Mouse (Mus musculus) neural tube, embryonic 12.5 days (tissue): ENCODE measurements around the gene Dlgap4. TPM values are rescaled to one million over a fixed set of nuclear protein-coding genes. Genes with fewer than 3 reads are reported as not detected.
A peak's percentile ranks its signal among the peaks of the same experiment; 100 is the strongest.

Experiments
- ATAC-seq: fragments of 200-750 bp; cut with Nextera tagmentation; 2 replicates; pipeline ENCODE4 v1.8.0; 2017; ENCODE audit warnings: low read depth, mild to moderate bottlenecking, moderate TSS enrichment, moderate library complexity; ENCODE audit not compliant: low FRiP score
- H3K27ac ChIP-seq: fragments of 300-500 bp; sonication (generic); 2 replicates; pipeline ENCODE4 v1.5.1; 2016
- H3K27me3 ChIP-seq: fragments of 300-500 bp; sonication (generic); replicated peaks from 2 replicates; pipeline ENCODE4 v1.6.1; 2016; ENCODE audit warnings: mild to moderate bottlenecking
- H3K36me3 ChIP-seq: fragments of 300-500 bp; sonication (generic); 2 replicates; pipeline ENCODE4 v1.6.1; 2016; ENCODE audit warnings: mild to moderate bottlenecking
- H3K4me1 ChIP-seq: fragments of 300-500 bp; sonication (generic); 2 replicates; pipeline ENCODE4 v1.6.1; 2016
- H3K4me2 ChIP-seq: fragments of 300-500 bp; sonication (generic); replicated peaks from 2 replicates; pipeline ENCODE4 v1.6.1; 2016; ENCODE audit warnings: mild to moderate bottlenecking
- H3K4me3 ChIP-seq: fragments of 300-500 bp; sonication (generic); 2 replicates; pipeline ENCODE4 v1.5.1; 2016
- H3K9ac ChIP-seq: fragments of 300-500 bp; sonication (generic); 2 replicates; pipeline ENCODE4 v1.6.1; 2016; ENCODE audit warnings: mild to moderate bottlenecking
- H3K9me3 ChIP-seq: fragments of 300-500 bp; sonication (generic); 2 replicates; pipeline ENCODE4 v1.6.1; 2016; ENCODE audit warnings: mild to moderate bottlenecking
- WGBS: fragments of 180-500 bp; shearing (Covaris S2); methylation state at CpG from one replicate; pipeline ENCODE4 v1.1.7; 2016; 5-methylcytosine and 5-hydroxymethylcytosine counted together
- polyA plus RNA-seq: library from polyadenylated mRNA; unstranded; fragments of >200 nt; fragmentation: Nextera tagmentation; extraction: Ambion mirVana; gene quantifications from 2 replicates; pipeline ENCODE4 v1.2.1, GENCODE M21; 2016

Gene Dlgap4
- polyA plus RNA-seq, 1 experiment from 2014 or later = 197 TPM

- peak within 1 kb of the TSS; percentile 31 for H3K4me3 ChIP-seq
- H3K4me1 ChIP-seq = peaks cover 24% of the 10 kb centered on the region
- H3K36me3 ChIP-seq = no peaks in the 10 kb centered on the region
- peak within 1 kb of the TSS; percentile 63 for H3K9ac ChIP-seq
- 0 out of 2 replicates have a peak within 1 kb of the TSS, but pooled peaks have one; percentile 15 for H3K27ac ChIP-seq
- 2% methylated on average over 28 of the region's 28 CpGs for WGBS
- peak within 1 kb of the TSS; percentile 80 for H3K4me2 ChIP-seq
- ATAC-seq = peak; percentile 84
- no peaks in the 10 kb centered on the region; the same call in none of the 2 replicates for H3K27me3 ChIP-seq
- H3K9me3 ChIP-seq = no peaks in the 10 kb centered on the region
These were observed 161.4 kb downstream of the Dlgap4 start, which contains the start of gene Myl9 for GRCm38 (mm10) chr2:156774738-156775454. Myl9 (plus strand) TSS chr2:156775420.

DNA sequence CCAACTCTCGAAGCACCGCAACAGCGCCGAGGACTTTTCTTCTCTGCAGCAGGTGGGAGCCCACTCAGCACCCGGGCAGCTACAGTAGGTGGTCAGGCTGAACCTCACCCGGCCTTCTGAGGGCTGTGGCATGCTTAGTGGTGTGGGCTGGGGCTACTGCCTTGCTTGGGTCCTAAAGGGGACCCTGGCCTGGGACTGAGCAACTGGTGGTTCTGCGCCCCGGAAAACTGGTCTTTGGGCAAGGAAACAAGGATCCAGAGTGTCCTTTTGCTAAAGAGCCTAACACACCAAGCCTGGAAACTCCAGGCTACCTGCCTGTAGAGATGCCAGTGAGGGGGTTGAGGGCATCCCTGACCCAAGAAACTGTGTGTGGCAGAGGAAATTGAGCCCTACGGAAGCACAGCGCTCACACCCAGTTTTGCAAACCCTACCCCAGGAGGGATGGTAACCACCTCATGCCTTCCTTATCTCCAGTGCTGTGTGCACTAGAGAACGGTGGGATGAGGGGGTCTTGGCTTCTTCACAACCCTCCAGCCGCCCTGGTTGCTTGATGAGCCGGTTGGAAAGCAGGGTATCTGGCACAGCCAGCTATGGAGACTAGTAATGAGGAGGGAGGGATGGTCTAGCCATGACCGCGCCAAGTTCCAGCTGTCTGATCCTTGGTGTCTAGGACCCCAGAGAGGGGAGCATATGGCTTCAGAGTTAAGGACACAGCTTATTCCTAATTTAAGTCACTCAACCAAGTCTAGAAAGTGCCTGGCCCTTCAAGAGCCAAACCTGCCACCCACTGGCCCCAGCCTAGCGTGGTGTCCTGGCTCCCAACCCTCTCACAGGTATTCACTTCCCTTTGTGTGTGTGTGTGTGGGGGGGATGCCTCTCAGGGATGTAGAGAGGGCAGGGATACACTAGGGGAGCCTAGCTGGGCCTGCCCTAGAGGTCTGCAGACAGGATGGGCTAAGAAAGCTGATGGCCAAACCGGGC is 162.2 kb downstream of the Dlgap4 start:
- 27% methylated on average over 17 of the region's 17 CpGs for WGBS
- Histone ChIP-seq H3K27ac (no peak overlapping the region), H3K4me2 (peak overlapping the region; percentile 80), H3K4me3 (peak overlapping the region; percentile 31), H3K36me3 (no peaks in the 10 kb centered on the region), H3K9me3 (no peaks in the 10 kb centered on the region), H3K9ac (peak overlapping the region; percentile 63), H3K4me1 (peaks cover 27% of the 10 kb centered on the region), H3K27me3 (no peaks in the 10 kb centered on the region; the same call in none of the 2 replicates)
- ATAC-seq = peak; percentile 52; the same call in 1 of the 2 replicates

- WGBS = 88% methylated on average over 2 of the region's 2 CpGs
- Histone ChIP-seq H3K4me2 (no peak overlapping the region), H3K9ac (no peak overlapping the region), H3K27me3 (no peaks in the 10 kb centered on the region; the same call in none of the 2 replicates), H3K4me1 (peaks cover 27% of the 10 kb centered on the region), H3K9me3 (no peaks in the 10 kb centered on the region), H3K4me3 (no peak overlapping the region), H3K27ac (no peak overlapping the region), H3K36me3 (no peaks in the 10 kb centered on the region)
- no peak for ATAC-seq
These were observed 163.4 kb downstream of the Dlgap4 start for GRCm38 (mm10) chr2:156776907-156777306.

- Histone ChIP-seq H3K27ac (no peak overlapping the region), H3K4me2 (no peak overlapping the region), H3K36me3 (no peaks in the 10 kb centered on the region), H3K27me3 (no peaks in the 10 kb centered on the region; the same call in none of the 2 replicates), H3K4me1 (peaks cover 27% of the 10 kb centered on the region), H3K9ac (no peak overlapping the region), H3K4me3 (no peak overlapping the region), H3K9me3 (no peaks in the 10 kb centered on the region)
- no peak for ATAC-seq
- 71% methylated on average over 7 of the region's 7 CpGs for WGBS
These were observed 164.0 kb downstream of the Dlgap4 start for GRCm38 (mm10) chr2:156777326-156778004.

- H3K4me3 ChIP-seq = no peak overlapping the region
- H3K27ac ChIP-seq = no peak overlapping the region
- H3K9ac ChIP-seq = no peak overlapping the region
- no peaks in the 10 kb centered on the region for H3K9me3 ChIP-seq
- peaks cover 27% of the 10 kb centered on the region for H3K4me1 ChIP-seq
- H3K4me2 ChIP-seq = no peak overlapping the region
- H3K36me3 ChIP-seq = no peaks in the 10 kb centered on the region
- no peaks in the 10 kb centered on the region; the same call in none of the 2 replicates for H3K27me3 ChIP-seq
- no peak for ATAC-seq
- 87% methylated on average over 8 of the region's 8 CpGs for WGBS
These were observed 165.1 kb downstream of the Dlgap4 start for GRCm38 (mm10) chr2:156778571-156778970.

- Histone ChIP-seq H3K9me3 (no peaks in the 10 kb centered on the region), H3K36me3 (no peaks in the 10 kb centered on the region), H3K4me2 (no peak overlapping the region), H3K27me3 (no peaks in the 10 kb centered on the region; the same call in none of the 2 replicates), H3K27ac (no peak overlapping the region), H3K4me3 (no peak overlapping the region), H3K4me1 (peaks cover 27% of the 10 kb centered on the region), H3K9ac (no peak overlapping the region)
- WGBS = 83% methylated on average over 5 of the region's 5 CpGs
- no peak for ATAC-seq
These were observed 165.5 kb downstream of the Dlgap4 start for GRCm38 (mm10) chr2:156779036-156779435.

- Histone ChIP-seq H3K4me3 (no peak overlapping the region), H3K27ac (no peak overlapping the region), H3K36me3 (no peaks in the 10 kb centered on the region), H3K4me1 (peaks cover 24% of the 10 kb centered on the region), H3K27me3 (no peaks in the 10 kb centered on the region; the same call in none of the 2 replicates), H3K9ac (no peak overlapping the region), H3K9me3 (no peaks in the 10 kb centered on the region), H3K4me2 (no peak overlapping the region)
- 69% methylated on average over 2 of the region's 2 CpGs for WGBS
- ATAC-seq = no peak
These were observed 166.0 kb downstream of the Dlgap4 start for GRCm38 (mm10) chr2:156779488-156779887.

DNA sequence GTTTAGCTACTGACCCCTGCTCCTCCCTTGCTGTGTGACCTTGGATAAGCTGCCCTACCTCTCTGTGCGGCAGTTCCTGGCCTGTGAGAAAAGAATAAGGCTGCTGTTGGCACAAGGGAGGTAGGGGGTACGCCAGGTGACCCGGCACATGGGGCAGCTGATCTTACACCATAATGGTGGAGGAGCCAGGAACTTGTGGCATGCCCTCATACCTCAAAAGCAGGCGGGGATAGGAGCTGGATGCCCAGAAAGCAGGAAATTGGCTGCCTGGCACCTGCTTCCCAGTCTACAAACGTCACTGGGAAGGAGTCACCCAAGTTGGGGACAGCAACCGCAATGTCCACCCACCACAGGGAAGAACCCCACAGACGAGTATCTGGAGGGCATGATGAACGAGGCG is 166.6 kb downstream of the Dlgap4 start:
- peaks cover 18% of the 10 kb centered on the region for H3K4me1 ChIP-seq
- H3K27ac ChIP-seq = no peak overlapping the region
- no peak overlapping the region for H3K9ac ChIP-seq
- no peaks in the 10 kb centered on the region for H3K9me3 ChIP-seq
- no peak overlapping the region for H3K4me3 ChIP-seq
- H3K36me3 ChIP-seq = no peaks in the 10 kb centered on the region
- no peak for ATAC-seq
- WGBS = 79% methylated on average over 9 of the region's 9 CpGs
- H3K4me2 ChIP-seq = no peak overlapping the region
- no peaks in the 10 kb centered on the region; the same call in none of the 2 replicates for H3K27me3 ChIP-seq

DNA sequence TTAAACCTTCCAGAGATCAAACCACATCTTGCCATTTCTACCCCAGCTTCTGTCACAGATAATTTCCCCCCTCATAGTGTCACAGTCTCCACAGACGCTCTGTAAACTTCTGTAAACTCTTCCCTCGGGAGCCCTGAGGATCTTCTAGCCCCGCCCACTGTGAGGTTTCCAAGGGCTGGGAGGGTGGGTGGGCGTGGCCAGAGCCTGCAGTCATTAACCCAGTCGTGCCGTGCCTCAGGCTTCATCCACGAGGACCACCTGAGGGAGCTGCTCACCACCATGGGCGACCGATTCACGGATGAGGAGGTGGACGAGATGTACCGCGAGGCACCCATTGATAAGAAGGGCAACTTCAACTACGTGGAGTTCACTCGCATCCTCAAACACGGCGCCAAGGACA is 167.2 kb downstream of the Dlgap4 start:
- no peak overlapping the region for H3K27ac ChIP-seq
- H3K9ac ChIP-seq = no peak overlapping the region
- no peaks in the 10 kb centered on the region; the same call in none of the 2 replicates for H3K27me3 ChIP-seq
- no peak for ATAC-seq
- peaks cover 3% of the 10 kb centered on the region; the same call in 1 of the 2 replicates for H3K9me3 ChIP-seq
- peak overlapping the region; percentile 2; the same call in 1 of the 2 replicates for H3K4me2 ChIP-seq
- WGBS = 25% methylated on average over 17 of the region's 17 CpGs
- no peaks in the 10 kb centered on the region for H3K36me3 ChIP-seq
- H3K4me1 ChIP-seq = peaks cover 12% of the 10 kb centered on the region
- H3K4me3 ChIP-seq = no peak overlapping the region

DNA sequence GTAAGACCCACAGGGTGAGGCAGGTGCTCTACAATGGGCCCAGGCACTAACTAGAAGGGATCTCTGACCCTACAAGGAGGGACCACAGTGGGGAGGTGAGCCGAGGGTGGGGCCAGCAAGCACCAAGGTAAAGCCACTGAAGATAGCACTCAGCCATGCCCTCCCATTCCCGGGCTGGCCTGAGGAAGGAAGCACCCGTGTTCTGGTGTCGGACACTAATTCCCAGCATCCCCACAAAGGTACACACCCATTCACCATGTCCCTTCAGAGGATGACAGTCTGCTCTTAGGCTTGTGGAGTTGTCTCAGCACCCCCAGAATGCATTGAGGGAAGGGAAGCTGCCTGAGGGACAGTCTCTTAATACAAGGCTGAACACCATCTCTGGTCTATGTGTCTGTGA is 167.8 kb downstream of the Dlgap4 start:
- no peak for ATAC-seq
- no peak overlapping the region for H3K27ac ChIP-seq
- H3K9me3 ChIP-seq = peaks cover 4% of the 10 kb centered on the region; the same call in 1 of the 2 replicates
- no peak overlapping the region for H3K4me3 ChIP-seq
- H3K9ac ChIP-seq = no peak overlapping the region
- H3K36me3 ChIP-seq = no peaks in the 10 kb centered on the region
- H3K4me2 ChIP-seq = no peak overlapping the region
- H3K4me1 ChIP-seq = peaks cover 8% of the 10 kb centered on the region; the same call in 1 of the 2 replicates
- H3K27me3 ChIP-seq = no peaks in the 10 kb centered on the region; the same call in 1 of the 2 replicates
- WGBS = 85% methylated on average over 4 of the region's 4 CpGs

DNA sequence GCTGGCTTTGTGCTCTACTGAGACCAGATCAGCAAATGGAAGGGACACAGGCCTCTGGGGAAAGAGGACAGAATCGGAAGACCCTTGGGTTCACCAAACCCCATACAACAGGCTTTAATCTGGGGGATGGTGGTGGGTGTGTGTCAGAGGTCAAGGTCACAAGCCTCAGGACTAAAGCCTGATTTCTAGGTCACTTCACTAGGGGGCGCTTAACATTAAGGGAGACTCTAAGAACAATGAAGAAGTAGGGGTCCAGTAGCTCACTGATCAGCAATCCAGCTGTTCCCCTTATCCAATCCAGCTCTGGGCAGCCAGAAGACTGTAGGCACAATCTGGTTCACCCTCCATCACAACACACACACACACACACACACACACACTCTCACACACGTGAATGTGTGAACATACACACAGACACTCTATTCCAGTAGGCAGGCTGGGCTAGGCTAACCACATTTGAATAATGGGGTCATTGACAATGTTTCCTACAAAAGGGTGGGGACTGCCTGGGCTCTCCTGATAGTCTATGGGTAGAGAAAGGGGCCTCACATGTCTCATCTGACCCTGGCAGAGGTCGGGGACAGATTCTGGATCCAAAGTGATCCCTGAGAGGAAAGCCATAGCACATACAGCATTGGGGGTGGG is 168.5 kb downstream of the Dlgap4 start:
- Histone ChIP-seq H3K27me3 (no peaks in the 10 kb centered on the region; the same call in 1 of the 2 replicates), H3K36me3 (no peaks in the 10 kb centered on the region), H3K4me3 (no peak overlapping the region), H3K9ac (no peak overlapping the region), H3K4me2 (no peak overlapping the region), H3K9me3 (peaks cover 4% of the 10 kb centered on the region; the same call in 1 of the 2 replicates), H3K4me1 (peaks cover 8% of the 10 kb centered on the region; the same call in 1 of the 2 replicates), H3K27ac (no peak overlapping the region)
- no peak for ATAC-seq
- WGBS = 74% methylated on average over 4 of the region's 4 CpGs
